Mouse (Mus musculus) T-helper 17 cell (primary cell): ENCODE data around the gene Zfhx3.

Experiments
- in situ Hi-C, 2 experiments: fragments of 300-600 bp; cut with MboI, MseI; formaldehyde crosslinking; loops; 1 replicate in 1 of 2; 2 replicates in 1 of 2; pipeline ENCODE4 v1.15.1; 2025; ENCODE audit warnings: high pct_unique_total_duplicates in 2 of 2

Zfhx3 gene

DNA sequence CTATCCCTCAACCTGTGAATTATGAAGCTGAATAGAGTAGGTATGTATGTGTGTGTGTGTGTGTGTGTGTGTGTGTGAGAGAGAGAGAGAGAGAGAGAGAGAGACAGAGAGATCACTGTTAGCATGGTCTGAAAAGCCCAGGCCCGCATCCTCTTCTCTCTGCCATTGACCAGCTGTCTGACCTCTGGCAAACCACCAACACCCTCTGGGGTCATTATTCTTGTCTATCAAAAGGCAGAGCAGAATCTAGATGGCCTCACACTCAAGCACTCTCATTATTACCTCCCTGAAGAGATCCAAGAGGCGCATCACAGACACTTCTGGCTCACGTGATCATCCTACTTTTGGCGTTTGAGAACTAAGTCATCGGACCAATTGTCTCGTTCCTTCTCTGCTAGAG is 831.0 kb downstream of the Zfhx3 start:
- in situ Hi-C loops = no loop called here

GRCm38 (mm10) chr8:108778063-108778462 is 835.6 kb downstream of the Zfhx3 start:
- in situ Hi-C loops = no loop called here

GRCm38 (mm10) chr8:108778551-108778950 is 836.1 kb downstream of the Zfhx3 start:
- in situ Hi-C loops = no loop called here

DNA sequence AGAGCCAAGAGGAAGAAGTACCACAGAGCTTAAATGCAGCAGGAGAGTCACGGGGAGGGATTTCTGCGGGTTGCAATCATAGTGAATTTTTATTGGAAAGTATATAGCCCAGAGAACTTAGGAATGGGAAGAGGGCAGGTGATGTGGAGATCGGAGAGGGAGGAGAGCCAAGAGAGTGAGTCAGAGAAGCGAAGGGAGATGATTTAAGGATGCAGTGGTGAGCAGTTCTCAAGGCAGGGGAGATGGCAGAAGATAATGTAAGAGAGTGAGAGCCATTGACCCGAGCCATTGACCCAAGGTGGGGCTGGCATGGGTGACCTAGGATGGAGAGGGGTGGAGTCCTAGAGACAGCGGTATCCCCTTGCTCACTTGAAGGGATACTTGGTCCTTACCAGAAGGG is 838.3 kb downstream of the Zfhx3 start:
- in situ Hi-C loops = no loop called here

DNA sequence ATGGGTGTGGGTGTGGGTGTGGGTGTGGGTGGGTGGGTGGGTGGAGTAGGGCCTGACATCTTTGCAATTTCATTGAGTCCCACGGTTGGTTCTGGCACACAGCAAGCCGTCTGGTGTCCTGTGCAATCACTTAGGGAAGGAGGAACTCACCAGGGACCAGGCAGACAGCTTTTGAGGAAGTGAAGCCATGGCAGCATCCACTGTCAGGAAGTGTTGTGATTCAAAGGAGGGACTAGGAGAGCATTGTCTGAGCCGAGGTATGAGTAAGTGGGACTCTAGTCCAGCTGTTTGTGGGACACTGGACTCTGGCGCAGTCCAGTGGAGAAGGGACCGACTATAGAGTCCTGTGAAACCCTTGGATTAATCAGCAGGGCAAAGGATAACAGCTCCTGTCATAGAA is 838.7 kb downstream of the Zfhx3 start:
- in situ Hi-C loops = no loop called here

DNA sequence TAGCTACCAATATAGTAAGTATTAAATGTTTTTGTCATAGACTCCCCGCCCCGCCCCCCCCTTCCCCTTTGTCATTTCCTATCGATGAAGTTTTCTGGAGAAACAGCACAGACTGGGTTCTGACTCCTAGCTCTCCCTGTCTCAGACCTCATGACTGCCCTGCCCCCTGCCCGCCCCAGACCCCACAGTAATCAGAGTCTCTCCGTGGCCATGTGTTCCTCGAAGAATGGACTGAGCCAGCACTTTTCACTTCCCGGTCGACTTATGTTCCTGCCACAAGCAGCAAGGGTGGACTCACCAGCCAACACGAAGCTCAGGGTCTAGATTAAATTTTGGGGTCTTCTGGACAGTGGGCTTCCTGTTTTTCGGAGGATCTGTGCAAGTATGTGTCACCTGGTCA is 840.7 kb downstream of the Zfhx3 start:
- in situ Hi-C loops = no loop called here

DNA sequence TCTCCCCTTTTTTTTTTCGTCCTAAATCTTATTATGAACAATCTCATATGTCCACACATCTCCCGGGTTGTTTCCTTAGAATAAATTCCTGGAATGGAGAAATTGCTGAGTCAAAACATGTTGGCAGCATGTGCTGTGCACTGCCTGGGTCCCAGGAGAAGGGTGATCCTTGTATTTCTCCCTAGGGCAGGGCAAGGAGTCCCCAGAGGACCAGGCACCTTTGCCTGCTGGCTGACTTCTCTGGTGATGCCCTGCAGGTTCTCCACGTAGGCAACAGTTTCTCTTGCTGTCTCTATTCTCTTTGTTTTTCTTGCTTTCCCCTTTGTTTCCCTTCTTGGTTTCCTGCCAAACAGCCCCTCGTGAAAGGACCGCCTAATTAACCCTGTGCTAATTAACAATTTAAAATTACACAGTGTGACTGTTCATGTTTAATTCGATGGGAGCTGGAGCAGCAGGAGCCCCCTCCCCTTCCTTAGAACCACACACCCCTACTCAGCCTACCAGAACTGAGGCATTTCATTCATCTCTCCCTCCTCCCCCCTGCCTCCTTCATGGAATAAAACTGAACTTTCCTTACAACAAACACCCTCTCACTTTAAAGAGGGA is 845.8 kb downstream of the Zfhx3 start:
- in situ Hi-C loops = no loop called here

DNA sequence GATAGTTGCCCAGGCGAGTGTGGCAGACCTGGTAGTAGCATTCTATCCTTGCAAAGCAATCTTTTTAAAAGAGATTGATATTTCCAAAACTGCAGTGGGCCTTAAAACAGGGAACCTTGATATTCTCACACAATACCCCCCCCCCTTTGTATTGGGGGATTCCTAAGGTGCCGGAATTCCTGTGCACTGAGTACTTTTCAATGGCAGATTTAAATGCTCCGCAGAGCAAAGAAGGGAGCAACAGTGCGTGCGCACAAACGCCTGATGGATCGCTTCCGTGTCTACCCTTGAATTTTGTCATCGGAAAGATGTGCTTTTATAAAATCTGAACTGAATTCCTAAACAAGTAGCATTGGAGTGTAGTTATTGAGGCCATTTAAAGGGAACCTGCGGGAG is 846.3 kb downstream of the Zfhx3 start:
- in situ Hi-C loops = no loop called here

DNA sequence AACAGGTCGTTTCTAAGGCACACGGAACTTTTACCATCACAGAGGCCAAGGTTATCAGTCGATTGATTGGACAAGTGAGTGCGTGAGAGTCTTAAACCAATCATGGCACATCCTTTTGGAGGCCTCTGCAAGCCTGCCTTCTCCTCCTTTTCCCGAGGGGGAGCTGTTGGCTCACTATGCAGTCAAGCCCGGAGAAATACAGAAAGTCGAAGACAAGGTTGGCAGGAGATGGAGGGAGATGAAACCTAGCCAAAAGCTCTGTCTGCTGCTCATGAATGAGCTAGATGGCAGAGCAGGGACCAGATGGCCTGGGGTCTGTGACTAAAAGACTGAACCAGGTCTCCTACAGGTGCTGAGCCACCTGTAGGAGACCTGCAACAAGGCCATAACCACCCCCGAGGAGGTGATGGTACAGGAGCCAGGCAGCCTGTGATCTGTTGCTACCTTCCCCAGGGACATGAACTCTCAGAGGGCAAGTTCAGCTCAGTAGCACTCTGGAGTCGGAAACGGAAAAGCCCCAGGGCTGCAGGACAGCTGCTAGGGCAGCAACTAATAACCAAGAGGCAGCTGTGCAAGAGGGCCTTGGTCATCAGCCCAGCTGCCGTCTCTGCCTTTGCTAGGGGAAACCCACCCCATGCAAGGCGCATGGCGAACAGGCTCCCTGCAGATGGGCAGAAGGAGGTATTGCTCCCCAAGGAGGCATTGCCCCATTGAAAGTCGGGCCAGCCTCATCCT is 848.3 kb downstream of the Zfhx3 start:
- in situ Hi-C loops = no loop called here

GRCm38 (mm10) chr8:108796076-108796475 is 853.6 kb downstream of the Zfhx3 start:
- in situ Hi-C loops = no loop called here

DNA sequence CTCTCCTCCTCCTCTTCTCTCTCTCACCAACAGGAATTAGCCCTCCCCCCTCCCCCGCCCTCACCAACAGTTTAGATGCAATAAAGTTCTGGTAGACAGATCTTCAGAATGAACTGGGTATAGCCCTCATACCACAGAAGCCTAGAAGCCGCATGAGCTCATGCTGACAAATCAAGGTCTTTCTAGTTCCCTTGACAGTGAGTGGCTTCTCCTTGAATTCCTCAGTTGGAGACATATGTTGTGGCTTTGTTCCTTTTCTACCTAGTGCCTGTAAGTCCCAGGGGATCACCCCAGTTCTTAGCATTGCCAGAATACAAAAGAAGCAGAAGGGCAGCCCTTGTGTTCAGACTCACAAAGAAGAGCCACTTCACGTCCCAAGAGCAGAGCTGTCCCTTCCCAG is 854.4 kb downstream of the Zfhx3 start:
- in situ Hi-C loops = no loop called here

GRCm38 (mm10) chr8:108798012-108798411 is 855.6 kb downstream of the Zfhx3 start:
- in situ Hi-C loops = no loop called here

DNA sequence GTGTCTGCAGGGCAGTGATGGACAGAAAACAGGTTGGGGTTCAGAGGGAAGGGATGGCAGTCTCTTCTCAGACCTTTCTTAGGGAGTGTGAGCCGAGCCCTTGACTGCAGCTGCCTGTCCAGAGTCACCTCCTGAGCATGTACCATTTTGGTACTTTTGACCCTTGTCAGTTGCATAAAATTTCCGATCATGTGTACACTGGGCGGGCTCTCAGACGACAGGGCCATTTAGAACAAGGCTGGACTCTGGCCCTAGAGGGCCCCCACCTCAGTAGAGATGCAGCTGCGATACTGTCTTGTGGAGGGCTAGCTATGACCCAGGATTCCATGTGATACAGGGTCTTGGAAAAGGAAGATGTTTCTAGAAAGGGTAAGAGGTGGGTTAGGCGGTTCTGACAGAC is 856.8 kb downstream of the Zfhx3 start:
- in situ Hi-C loops = no loop called here

DNA sequence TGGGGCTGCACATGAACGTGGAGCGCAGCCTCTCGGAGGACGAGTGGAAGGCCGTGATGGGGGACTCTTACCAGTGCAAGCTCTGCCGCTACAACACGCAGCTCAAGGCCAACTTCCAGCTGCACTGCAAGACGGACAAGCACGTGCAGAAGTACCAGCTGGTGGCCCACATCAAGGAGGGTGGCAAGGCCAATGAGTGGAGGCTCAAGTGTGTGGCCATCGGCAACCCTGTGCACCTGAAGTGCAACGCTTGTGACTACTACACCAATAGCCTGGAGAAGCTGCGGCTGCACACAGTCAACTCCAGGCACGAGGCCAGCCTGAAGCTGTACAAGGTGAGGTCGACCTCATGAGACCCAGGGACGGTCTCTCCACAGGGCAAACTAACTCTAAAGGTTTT is 857.9 kb downstream of the Zfhx3 start:
- in situ Hi-C loops = no loop called here

- in situ Hi-C loops = no loop called here
Observed at GRCm38 (mm10) chr8:108803017-108803416, 860.6 kb downstream of the Zfhx3 start.

DNA sequence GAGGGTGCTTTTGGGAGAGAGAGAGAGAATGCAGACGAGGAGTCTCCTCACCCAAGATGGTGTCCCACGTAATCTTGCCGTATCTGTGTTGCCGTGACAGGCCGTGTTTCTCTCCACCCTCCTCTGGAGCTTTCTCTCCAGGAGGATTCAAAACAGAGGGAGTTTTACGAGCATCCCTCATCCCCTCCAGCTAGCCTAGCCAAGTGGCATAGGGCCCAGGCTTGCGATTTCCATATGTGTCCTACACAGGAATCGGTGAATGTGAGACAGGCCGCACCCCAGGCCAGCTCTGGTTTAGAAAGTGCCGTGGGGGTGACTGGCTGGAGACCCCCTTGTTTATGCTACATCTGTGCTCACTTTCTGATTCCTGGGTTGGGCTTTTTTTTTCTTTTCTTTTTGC is 869.2 kb downstream of the Zfhx3 start:
- in situ Hi-C loops = no loop called here

DNA sequence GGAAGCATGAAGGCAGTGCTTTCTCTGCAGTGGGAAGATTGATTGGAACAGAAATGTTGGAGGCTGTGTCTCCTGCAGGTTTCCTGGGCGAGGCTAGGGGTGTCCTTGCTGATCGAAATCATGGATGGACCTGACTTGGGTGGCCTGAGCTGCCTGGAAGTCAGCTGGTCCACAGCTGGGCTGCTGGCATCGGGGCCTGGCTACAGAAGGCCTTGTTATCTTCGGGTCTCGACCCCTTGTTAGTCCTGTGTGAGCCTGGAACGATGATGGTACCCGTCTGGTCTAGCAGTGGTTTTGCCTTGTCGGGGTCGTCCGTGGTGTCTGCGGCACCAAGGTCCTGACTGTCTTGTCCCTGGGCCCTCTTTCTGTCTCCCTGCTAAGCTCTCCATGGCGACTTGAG is 870.9 kb downstream of the Zfhx3 start:
- in situ Hi-C loops = no loop called here

DNA sequence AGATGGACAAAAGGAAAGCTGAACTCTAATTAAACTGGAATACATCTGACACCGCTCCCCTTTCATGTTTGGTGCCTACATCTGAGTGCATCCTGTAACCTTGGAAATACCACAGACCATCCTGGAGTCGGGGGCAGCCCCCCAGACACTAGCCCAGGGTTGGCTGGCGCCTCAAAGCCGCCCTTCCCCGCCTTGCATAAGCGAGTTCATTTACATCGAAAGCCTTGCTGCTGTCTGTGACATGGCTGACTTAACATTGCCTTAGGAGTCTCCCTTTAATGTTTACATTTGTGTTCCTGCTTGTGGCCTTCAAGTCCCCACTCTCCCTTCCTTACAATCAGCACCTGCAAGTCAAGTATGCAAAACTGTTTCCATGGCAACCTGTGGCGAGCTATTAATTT is 876.8 kb downstream of the Zfhx3 start:
- in situ Hi-C loops = no loop called here

- in situ Hi-C loops = no loop called here
Observed at GRCm38 (mm10) chr8:108819826-108820225, 877.4 kb downstream of the Zfhx3 start.

- in situ Hi-C loops = no loop called here
Observed at GRCm38 (mm10) chr8:108820634-108821033, 878.2 kb downstream of the Zfhx3 start.

GRCm38 (mm10) chr8:108822841-108823266 is 880.4 kb downstream of the Zfhx3 start:
- in situ Hi-C loops = no loop called here

GRCm38 (mm10) chr8:108824049-108824448 is 881.6 kb downstream of the Zfhx3 start:
- in situ Hi-C loops = no loop called here

DNA sequence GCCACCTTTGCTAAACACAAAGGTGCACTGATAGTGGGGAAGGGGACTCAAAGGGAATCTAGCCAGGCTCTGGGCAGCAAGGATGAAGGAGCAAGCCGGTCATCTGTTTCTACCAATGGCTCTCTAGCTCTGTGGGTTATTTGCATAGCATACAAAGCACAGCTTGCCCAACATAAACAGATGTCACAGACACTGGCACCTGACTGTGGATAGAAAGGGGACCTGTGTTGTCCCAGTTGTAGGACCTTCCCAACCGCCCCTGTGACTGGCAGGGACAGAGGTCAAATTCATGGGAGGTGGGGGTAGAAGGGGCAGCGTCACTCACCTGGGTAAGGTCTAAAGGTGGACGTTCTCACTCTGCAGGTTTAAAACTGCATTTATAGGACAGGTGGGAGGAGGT is 884.0 kb downstream of the Zfhx3 start:
- in situ Hi-C loops = no loop called here

DNA sequence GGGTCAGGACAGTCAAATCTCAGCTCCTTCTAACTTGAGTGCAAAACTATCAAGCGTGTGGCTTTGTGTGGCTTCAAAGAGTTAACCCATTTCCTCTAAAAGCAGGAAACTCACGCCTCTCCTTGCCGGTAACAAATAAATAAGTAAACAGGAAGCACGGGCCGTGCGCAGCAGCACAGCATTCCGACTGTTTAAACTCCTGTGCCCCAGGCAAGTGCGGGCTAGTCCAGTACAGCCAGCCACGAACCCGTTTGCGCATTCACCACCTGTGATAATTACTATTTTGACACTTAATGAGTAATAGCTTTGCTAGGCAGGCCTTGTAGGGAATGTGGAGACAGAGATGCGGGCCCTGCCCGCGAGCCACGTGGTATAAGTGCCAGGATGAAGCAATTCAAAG is 885.0 kb downstream of the Zfhx3 start:
- in situ Hi-C loops = no loop called here
